Mouse (Mus musculus): ENCODE data around the gene Lpar2. TPM values are rescaled to one million over a fixed set of nuclear protein-coding genes. Genes with fewer than 3 reads are reported as not detected.

Lpar2 gene
- total RNA-seq, 2 experiments from 2014 or later = 0.41 to 0.75 TPM

GRCm38 (mm10) chr8:69874155-69874554 lies 51.9 kb downstream of the Lpar2 start:
- DNase-seq (ENCODE audit: extremely low spot score in 1 of 2, low spot score in 2 of 2) = peak in 1 of 2 experiments; percentile 81
- peak; percentile 92 for TF ChIP-seq CTCF (IDR thresholded peaks at IDR 0.05)
- intact Hi-C loops (cut with DNase I) = loop anchor here (1.0 to 5.0 kb wide), 2 partner anchors 42 to 123 kb away; partner anchors contain the start of gene Gatad2a
- Histone ChIP-seq H3K4me3 (no peak overlapping the region), H3K27ac (no peak overlapping the region)

DNA sequence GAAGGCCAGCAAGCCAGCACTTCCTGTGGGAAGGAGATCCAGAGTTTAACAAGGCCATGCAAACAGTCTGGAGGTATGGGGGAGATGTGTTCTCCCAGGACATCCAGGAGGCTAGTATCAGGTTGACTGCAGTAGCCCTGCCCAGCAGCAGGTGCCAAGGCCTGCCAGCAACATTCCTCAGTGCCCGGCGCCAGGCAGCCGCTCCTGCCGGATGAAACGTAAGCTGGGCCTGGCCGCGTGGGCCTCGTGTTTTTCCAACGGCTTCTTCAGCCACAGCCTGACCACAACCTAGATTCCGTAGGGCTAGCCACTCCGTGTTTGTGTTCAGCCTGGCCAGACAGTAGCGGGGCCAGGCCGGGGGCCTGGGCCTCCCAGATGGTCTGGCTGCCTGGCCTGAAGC lies 52.4 kb downstream of the Lpar2 start:
- no peak for DNase-seq (ENCODE audit: extremely low spot score in 1 of 2, low spot score in 2 of 2)
- H3K27ac ChIP-seq = no peak overlapping the region
- TF ChIP-seq CTCF (IDR thresholded peaks at IDR 0.05) = no peak
- intact Hi-C loops (cut with DNase I) = loop anchor here (1.0 to 5.0 kb wide), 2 partner anchors 42 to 123 kb away; partner anchors contain the start of gene Gatad2a
- no peak overlapping the region for H3K4me3 ChIP-seq

GRCm38 (mm10) chr8:69876097-69876496 lies 53.9 kb downstream of the Lpar2 start:
- Histone ChIP-seq H3K27ac (no peak overlapping the region), H3K4me3 (no peak overlapping the region)
- no peak for TF ChIP-seq CTCF (IDR thresholded peaks at IDR 0.05)
- no peak for DNase-seq (ENCODE audit: extremely low spot score in 1 of 2, low spot score in 2 of 2)
- intact Hi-C loops (cut with DNase I) = no loop called here

- intact Hi-C loops (cut with DNase I) = no loop called here
- Histone ChIP-seq H3K27ac (no peak overlapping the region), H3K4me3 (no peak overlapping the region)
- no peak for TF ChIP-seq CTCF (IDR thresholded peaks at IDR 0.05)
- DNase-seq (ENCODE audit: extremely low spot score in 1 of 2, low spot score in 2 of 2) = peak in 1 of 2 experiments; percentile 6
Measured at GRCm38 (mm10) chr8:69876967-69877366, 54.7 kb downstream of the Lpar2 start.

GRCm38 (mm10) chr8:69877396-69877795 lies 55.2 kb downstream of the Lpar2 start:
- Histone ChIP-seq H3K27ac (no peak overlapping the region), H3K4me3 (no peak overlapping the region)
- TF ChIP-seq CTCF (IDR thresholded peaks at IDR 0.05) = no peak
- peak in 1 of 2 experiments; percentile 4 for DNase-seq (ENCODE audit: extremely low spot score in 1 of 2, low spot score in 2 of 2)
- intact Hi-C loops (cut with DNase I) = no loop called here

- no peak overlapping the region for H3K4me3 ChIP-seq
- intact Hi-C loops (cut with DNase I) = no loop called here
Measured at GRCm38 (mm10) chr8:69877992-69878391, 55.8 kb downstream of the Lpar2 start.

DNA sequence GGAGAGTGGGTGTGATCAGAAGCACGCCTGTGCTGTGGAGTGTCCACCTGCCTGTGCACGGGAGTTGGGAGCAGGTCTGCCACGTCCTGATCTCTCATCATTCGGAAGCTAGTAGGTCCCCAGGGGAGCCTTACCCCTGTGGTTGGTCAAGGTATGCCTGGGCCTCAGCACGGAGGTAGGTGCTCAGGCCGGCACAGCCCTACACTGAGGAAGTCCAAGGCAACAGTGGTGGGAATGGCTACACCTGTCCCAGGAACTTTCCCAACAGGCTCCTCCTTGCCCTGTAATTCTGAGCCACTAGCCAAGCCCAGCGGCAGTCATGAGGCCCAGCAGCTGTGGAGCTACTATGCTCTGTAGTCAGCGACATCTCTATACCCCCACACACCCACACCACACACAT lies 57.4 kb downstream of the Lpar2 start:
- no peak for TF ChIP-seq CTCF (IDR thresholded peaks at IDR 0.05)
- intact Hi-C loops (cut with DNase I) = no loop called here
- Histone ChIP-seq H3K4me3 (no peak overlapping the region), H3K27ac (no peak overlapping the region)
- no peak for DNase-seq (ENCODE audit: extremely low spot score in 1 of 2, low spot score in 2 of 2)

More at GRCm38 (mm10) chr8:69877992-69878391, 55.8 kb downstream of the Lpar2 start:
- no peak overlapping the region for H3K27ac ChIP-seq
- DNase-seq (ENCODE audit: extremely low spot score in 1 of 2, low spot score in 2 of 2) = no peak
- no peak for TF ChIP-seq CTCF (IDR thresholded peaks at IDR 0.05)

Other genes starting within 250 kb of the Lpar2 start
- 10 to 100 TPM; 18.9 to 19.7 TPM for gene Zfp868, start 196.9 kb upstream of the Lpar2 start, total RNA-seq (2021)
- 1 to 10 TPM; 3.5 to 4.6 TPM for gene Zfp964, start 167.9 kb upstream of the Lpar2 start, total RNA-seq (2021)
- 10 to 100 TPM; 19.9 to 22.6 TPM for gene Zfp869, start 111.7 kb upstream of the Lpar2 start, total RNA-seq (2021)
- 1 to 10 TPM; 3.7 to 3.9 TPM for gene Zfp963, start 72.5 kb upstream of the Lpar2 start, total RNA-seq (2021)
- gene Gm20422, start 47.5 kb upstream of the Lpar2 start, total RNA-seq (2021) = 1 to 10 TPM in 1 of 2 experiments, under 1 TPM in 1; 1.00 to 1.4 TPM
- 10 to 100 TPM; 37.2 to 38.5 TPM for gene Atp13a1, start 31.3 kb upstream of the Lpar2 start, total RNA-seq (2021)
- 10 to 100 TPM; 28.7 to 28.8 TPM for gene Zfp866, start 31.3 kb upstream of the Lpar2 start, total RNA-seq (2021)
- gene Gmip, start 13.8 kb upstream of the Lpar2 start, total RNA-seq (2021) = 10 to 100 TPM; 13.1 to 22.5 TPM
- 10 to 100 TPM; 18.5 to 20.7 TPM for gene Pbx4, start 10.1 kb downstream of the Lpar2 start, total RNA-seq (2021)
- under 1 TPM; 0.63 to 0.91 TPM for gene Cilp2, start 65.3 kb downstream of the Lpar2 start, total RNA-seq (2021)
- gene Tssk6, start 79.8 kb downstream of the Lpar2 start, total RNA-seq (2021) = under 1 TPM in 1 of 2 experiments, not detected in 1; 0.25 TPM
- gene Ndufa13, start 80.1 kb downstream of the Lpar2 start, total RNA-seq (2021) = 100 to 1,000 TPM; 145 to 146 TPM
- 10 to 100 TPM; 25.8 to 30.7 TPM for gene Yjefn3, start 80.3 kb downstream of the Lpar2 start, total RNA-seq (2021)
- 10 to 100 TPM; 27.6 to 32.2 TPM for gene Gatad2a, start 174.0 kb downstream of the Lpar2 start, total RNA-seq (2021)
- gene Mau2, start 220.3 kb downstream of the Lpar2 start, total RNA-seq (2021) = 10 to 100 TPM; 74.4 to 75.2 TPM
- 10 to 100 TPM; 52.5 to 54.2 TPM for gene Sugp1, start 220.4 kb downstream of the Lpar2 start, total RNA-seq (2021)